Mouse (Mus musculus): ENCODE measurements around the gene Jag2. TPM values are rescaled to one million over a fixed set of nuclear protein-coding genes. Genes with fewer than 3 reads are reported as not detected.

The Jag2 gene
- polyA plus RNA-seq, 1 experiment from 2014 or later: 18.4 TPM

Small RNA genes within 50 kb of the gene (microRNA-seq; reads per million reads assigned to microRNA genes)
- gene Mir6941: not detected

Other genes with a start within 250 kb of the Jag2 start
- gene Cep170b, start 209.3 kb downstream of the Jag2 start, polyA plus RNA-seq (2015; fragmentation: Nextera tagmentation; extraction: Ambion mirVana): 51.0 and 53.7 TPM in 2 replicates
- gene Pld4, start 169.1 kb downstream of the Jag2 start, polyA plus RNA-seq (2015; fragmentation: Nextera tagmentation; extraction: Ambion mirVana): 7.3 and 8.6 TPM in 2 replicates
- gene Ahnak2, start 127.1 kb downstream of the Jag2 start, polyA plus RNA-seq (2015; fragmentation: Nextera tagmentation; extraction: Ambion mirVana): 1.1 and 1.3 TPM in 2 replicates
- gene Clba1, start 120.8 kb downstream of the Jag2 start, polyA plus RNA-seq (2015; fragmentation: Nextera tagmentation; extraction: Ambion mirVana): 24.4 and 25.1 TPM in 2 replicates
- gene Cdca4, start 100.4 kb downstream of the Jag2 start, polyA plus RNA-seq (2015; fragmentation: Nextera tagmentation; extraction: Ambion mirVana): 44.1 and 50.1 TPM in 2 replicates
- gene Gpr132, start 61.5 kb downstream of the Jag2 start, polyA plus RNA-seq (2015; fragmentation: Nextera tagmentation; extraction: Ambion mirVana): 0.06 and 0.11 TPM in 2 replicates
- 60.6 and 60.8 TPM in 2 replicates for gene Nudt14, start 12.3 kb upstream of the Jag2 start, polyA plus RNA-seq (2015; fragmentation: Nextera tagmentation; extraction: Ambion mirVana)
- 57.4 and 60.2 TPM in 2 replicates for gene Btbd6, start 46.7 kb upstream of the Jag2 start, polyA plus RNA-seq (2015; fragmentation: Nextera tagmentation; extraction: Ambion mirVana)
- gene Brf1, start 70.9 kb upstream of the Jag2 start, polyA plus RNA-seq (2015; fragmentation: Nextera tagmentation; extraction: Ambion mirVana): 56.0 and 58.5 TPM in 2 replicates
- 34.6 and 35.1 TPM in 2 replicates for gene Pacs2, start 84.7 kb upstream of the Jag2 start, polyA plus RNA-seq (2015; fragmentation: Nextera tagmentation; extraction: Ambion mirVana)
- 0.40 TPM in 1 of 2 replicates, not detected in the other for gene Tex22, start 144.7 kb upstream of the Jag2 start, polyA plus RNA-seq (2015; fragmentation: Nextera tagmentation; extraction: Ambion mirVana)
- gene Mta1, start 168.5 kb upstream of the Jag2 start, polyA plus RNA-seq (2015; fragmentation: Nextera tagmentation; extraction: Ambion mirVana): 17.2 and 18.1 TPM in 2 replicates
- 370 and 393 TPM in 2 replicates for gene Crip2, start 210.5 kb upstream of the Jag2 start, polyA plus RNA-seq (2015; fragmentation: Nextera tagmentation; extraction: Ambion mirVana)
- gene Crip1, start 216.5 kb upstream of the Jag2 start, polyA plus RNA-seq (2015; fragmentation: Nextera tagmentation; extraction: Ambion mirVana): 23.7 and 27.3 TPM in 2 replicates
- 12.7 and 16.3 TPM in 2 replicates for gene Tedc1, start 226.6 kb upstream of the Jag2 start, polyA plus RNA-seq (2015; fragmentation: Nextera tagmentation; extraction: Ambion mirVana)

Measured in midbrain, embryonic 15.5 days (tissue).